Mouse (Mus musculus) right cerebral cortex, adult 2 months (tissue): ENCODE measurements around the gene Gm19426.

Source experiments
- DNase-seq, 2 experiments: peaks; one replicate each; pipeline ENCODE4 v3.0.0; 2021 to 2022; ENCODE audit warnings: low spot score in 2 of 2

Gm19426 gene

GRCm38 (mm10) chr2:84743561-84743960, at the start of gene Gm19426:
Gene Gm19426, minus strand, starts transcription at chr2:84743655.
- peak; percentile 59 to 61 for DNase-seq

DNA sequence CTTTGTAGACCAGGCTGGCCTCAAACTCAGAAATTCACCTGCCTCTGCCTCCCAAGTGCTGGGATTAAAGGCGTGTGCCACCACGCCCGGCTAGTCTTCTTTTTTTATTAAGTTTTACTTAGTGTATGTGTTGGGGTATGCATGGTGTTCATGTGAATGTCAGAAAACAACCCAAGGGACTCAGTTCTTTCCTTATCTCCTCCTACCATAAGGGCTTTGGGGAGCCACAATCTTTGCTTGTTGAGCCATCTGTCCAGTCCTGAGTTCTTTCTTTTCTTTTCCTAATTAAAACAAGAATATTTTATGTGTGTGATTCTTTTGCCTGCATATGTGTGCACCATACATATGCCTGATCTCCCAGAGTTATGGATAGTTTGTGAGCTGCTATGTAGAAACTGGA, 49.7 kb upstream of the Gm19426 start:
- no peak for DNase-seq

DNA sequence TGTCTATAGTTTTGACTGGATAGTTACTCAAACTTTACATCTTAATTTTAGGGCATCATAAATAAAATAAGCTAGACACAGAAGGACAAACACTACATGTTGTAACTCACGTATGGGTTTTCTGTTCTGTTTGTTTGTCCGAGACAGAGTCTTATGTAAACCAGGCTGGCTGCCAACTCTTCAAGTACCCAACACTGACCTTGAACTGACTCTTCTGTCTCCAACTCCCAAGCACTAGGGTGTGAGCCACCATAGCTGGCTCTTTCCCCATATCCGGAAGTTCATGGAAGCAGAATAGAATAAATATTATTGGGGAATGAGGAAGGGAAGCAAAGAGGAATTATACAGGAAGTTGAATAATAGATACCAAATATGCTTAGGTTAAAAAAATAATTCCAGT, 49.1 kb upstream of the Gm19426 start:
- DNase-seq = no peak

DNA sequence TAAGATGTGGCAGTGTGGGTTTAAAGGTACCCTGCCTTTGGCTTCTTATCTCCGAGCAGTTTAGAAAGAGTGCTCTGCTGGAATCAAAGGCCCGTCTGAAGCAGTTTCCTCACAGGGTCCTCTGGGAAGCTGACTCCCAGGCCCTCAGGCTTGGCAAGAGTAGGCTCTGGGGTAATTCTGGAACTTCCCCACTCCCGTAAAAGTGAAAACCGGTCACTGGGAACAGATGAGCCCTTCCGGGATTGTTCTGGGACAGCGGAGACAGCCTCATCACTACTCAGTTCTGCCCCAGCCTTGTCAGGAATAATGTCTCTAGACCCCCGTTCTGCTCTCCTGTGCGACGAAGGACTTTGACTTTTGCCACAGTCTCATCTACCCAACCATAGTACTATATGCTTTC, 47.0 kb upstream of the Gm19426 start:
- DNase-seq = no peak

DNA sequence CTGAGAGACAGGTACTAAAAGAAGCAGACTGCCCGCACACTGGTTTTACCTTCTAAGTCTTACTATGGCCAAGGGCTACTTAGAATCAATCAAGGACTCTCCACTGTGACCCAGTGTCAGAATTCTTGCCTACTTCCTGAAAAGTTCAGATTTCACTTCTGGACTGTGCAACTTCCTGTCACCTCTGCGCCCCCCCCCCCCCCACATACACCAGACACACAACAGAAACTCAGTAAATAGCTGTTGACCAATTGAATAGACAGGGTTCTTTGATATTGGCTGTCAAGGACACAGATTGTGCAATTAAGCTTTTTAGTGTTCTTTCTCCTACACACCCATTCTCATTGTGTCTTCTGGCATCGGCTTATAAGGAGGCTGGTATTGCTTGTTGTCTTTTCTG, 44.9 kb upstream of the Gm19426 start:
- DNase-seq = no peak

- DNase-seq = no peak
These were observed 40.5 kb upstream of the Gm19426 start for GRCm38 (mm10) chr2:84783840-84784566.

GRCm38 (mm10) chr2:84783315-84783714, 39.9 kb upstream of the Gm19426 start:
- DNase-seq = no peak

DNA sequence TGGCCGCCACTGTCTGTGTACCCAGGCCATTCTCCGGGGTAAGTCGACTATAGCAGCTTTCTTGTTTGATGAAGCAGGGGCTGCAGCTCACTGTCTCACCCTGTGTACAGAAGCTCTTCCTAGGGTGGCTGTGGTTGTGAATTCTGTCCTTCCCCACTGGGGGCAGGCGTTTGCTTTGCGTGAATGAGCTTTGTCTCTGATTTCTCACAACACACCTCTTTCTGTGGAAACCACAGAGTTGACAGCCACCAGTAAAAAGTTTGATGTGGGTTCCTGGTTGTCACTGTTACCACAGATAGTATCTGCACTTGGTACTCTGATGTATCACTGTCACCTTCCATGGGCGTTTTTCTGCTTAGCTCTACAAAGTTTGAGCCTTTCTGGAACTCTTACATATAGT, 35.8 kb upstream of the Gm19426 start:
- no peak for DNase-seq

- no peak for DNase-seq
These were observed 34.3 kb upstream of the Gm19426 start for GRCm38 (mm10) chr2:84777706-84778105.

DNA sequence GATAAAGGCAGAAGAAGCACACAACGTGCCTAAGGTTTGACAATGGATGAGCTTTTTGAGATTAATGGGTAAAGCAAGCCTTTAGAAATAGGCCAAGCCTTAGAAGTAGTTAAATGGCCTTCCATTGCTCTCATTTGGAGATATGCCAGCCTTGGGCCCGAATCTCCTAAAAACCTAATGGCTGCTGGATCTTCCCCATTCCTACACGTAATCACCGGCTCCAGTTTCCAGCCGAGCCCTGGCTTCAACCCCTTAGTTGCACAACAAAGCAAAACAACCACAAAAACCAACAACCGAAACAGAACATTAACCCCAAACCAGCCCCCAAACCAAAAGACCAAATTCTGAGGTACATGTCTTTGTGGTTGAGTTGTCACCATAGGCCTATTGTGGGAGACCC, 32.2 kb upstream of the Gm19426 start:
- DNase-seq = no peak

- DNase-seq = no peak
These were observed 31.8 kb upstream of the Gm19426 start, which contains the start of gene Serping1 for GRCm38 (mm10) chr2:84775241-84775640. Gene Serping1, minus strand, starts transcription at chr2:84775444.

- no peak for DNase-seq
These were observed 31.3 kb upstream of the Gm19426 start for GRCm38 (mm10) chr2:84774751-84775150.

GRCm38 (mm10) chr2:84773195-84773594, 29.7 kb upstream of the Gm19426 start:
- DNase-seq = no peak

DNA sequence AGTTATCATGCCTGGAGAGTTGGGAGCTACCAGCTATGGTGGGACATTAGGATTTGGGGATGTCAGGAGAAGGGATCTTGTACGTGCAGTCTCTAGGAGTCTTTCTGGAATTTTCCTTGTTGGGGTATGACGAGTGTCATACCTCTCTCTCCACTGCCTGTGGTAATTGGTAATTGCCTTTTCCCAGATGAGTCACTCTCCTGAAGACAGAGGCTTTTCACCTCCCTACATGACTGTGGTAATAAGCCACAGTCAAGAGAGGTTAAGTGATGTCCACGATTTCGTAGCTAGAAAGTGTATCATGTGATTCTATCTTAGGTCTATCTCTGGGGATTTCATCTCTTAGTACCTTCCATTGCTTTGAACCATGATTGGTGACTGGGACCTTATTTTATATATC, 29.0 kb upstream of the Gm19426 start:
- no peak for DNase-seq

- no peak for DNase-seq
These were observed 27.0 kb upstream of the Gm19426 start for GRCm38 (mm10) chr2:84770501-84770900.

- DNase-seq = no peak
These were observed 19.4 kb upstream of the Gm19426 start for GRCm38 (mm10) chr2:84762818-84763217.

DNA sequence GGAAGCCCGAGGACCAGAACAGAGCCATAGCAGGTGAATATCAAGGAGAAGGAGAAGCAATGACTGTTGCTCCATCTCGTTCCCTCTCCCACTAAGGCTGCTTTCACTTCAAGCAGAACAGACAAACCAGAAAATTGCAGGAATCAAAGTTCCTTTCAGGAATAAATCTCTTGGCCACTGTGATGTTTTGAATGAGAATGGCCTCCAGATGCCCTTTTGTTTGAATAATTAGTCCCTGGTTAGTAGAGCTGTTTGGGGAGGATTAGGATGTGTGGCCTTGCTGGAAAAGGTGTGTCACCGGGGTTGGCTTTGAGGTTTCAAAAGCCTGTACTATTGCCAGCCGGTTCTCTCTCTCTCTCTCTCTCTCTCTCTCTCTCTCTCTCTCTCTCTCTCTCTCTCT, 18.8 kb upstream of the Gm19426 start:
- no peak for DNase-seq

GRCm38 (mm10) chr2:84761840-84762239, 18.4 kb upstream of the Gm19426 start:
- no peak for DNase-seq

- DNase-seq = no peak
These were observed 17.9 kb upstream of the Gm19426 start for GRCm38 (mm10) chr2:84761309-84761708.

DNA sequence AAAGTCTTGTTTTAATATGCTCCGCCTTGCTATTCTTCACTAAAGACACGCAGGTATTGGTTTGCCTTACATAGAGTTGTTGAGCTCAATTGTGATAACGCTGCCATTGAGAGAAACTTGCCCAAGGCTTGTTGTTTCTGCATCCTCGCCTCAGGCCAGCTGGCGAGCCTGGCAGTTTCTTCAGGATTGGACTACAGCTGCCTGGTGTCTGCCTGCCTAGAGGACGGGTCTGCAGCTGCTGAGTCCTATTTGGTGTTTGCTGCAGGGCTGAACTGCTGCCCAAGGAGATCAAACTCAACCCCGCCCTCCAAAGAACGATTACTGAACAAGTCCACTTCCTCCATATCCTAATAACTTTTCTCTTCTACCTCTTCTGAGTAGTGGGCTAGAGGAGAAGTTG, 17.3 kb upstream of the Gm19426 start:
- DNase-seq = no peak

DNA sequence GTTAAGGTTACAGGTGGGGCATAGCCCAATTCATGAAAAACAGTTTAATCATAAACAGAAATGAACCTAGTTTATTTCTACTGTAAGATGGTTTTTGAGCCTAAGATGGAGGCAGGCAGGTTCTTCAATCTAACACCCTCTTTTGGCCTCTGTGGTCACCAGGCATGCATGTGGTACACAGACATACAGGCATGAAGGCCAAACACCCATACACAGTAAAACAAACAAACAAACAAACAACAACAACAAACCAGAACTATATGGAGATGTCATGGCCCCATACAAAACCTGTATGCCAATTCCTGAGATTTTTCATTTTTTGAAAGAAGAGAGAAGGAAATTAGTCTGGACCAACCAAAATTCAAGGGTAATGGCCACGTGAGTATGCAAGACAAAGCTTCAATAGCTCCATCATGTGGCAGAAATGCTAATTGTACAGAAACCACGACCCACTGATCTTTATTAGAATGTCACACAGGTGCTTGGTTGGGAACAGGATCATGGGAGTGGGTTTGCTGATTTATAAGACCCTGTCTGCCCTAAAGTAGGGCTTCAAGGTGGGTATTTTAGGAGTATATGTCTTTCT, 15.2 kb upstream of the Gm19426 start:
- DNase-seq = peak in 1 of 2 experiments; percentile 37

GRCm38 (mm10) chr2:84757026-84757682, 13.7 kb upstream of the Gm19426 start:
- no peak for DNase-seq

DNA sequence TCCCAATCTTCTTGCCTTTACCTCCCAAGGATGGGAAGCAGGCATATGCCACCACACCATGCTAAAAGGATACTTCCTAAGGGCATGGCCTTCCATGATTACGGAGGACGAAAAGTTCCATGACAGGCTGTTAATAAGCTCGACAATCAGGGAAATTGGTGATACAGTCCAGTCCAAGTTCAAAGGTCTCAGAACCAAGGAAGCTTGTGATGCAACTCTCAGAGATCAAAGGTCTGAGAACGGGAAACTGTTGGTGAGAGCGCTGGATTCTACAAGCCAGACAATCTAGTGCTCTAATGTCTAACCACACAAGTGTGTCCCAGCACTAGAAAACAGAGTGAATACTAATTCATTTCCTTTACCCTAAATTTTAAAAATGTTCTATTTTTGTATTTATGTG, 12.8 kb upstream of the Gm19426 start:
- no peak for DNase-seq
